Mouse (Mus musculus): ENCODE measurements around the gene Ass1.

Gene Ass1

DNA sequence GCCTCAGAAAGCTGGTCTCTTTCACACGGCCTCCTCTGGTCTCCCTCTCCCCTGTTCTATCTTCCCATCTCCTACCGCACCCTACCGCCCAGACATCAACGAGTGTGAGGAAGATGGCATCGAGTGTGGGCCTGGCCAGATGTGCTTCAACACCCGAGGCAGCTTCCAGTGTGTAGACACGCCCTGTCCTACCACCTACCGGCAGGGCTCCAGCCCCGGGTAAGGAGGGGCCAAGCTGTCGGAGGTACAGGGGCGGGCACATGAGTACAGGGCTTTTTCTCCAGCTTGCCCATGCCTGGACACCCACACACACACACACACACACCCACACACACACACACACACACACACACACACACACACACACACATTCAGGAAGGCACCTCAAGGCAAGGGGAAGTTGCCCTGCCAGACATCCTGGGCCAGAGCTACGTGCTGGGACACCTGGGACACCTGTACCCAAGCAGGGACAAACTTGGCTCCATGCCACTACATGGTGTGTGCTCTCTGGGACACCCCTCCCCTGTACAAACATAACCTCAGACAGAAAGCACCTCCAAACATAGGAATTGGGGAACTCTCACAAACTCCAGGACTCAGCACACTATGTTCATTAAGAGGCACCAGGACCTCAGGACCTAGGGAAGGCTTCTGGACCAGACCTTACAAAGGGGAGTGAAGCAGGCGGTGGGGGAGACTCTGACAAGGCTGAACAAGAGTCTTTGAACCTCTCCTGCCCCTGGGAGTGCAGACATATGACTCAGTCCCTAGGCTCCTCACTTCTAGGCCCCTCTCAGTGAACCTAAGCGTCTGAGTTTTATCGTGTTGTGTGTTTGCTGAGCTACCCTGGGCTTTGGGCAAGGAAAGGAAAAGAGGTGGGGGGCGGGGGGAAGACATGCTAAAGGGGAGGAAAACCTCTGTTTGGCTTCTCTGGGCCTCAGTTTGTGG lies 10.7 kb upstream of the Ass1 start:
- DNase-seq (ENCODE audit: low read depth) = peak; percentile 54

DNA sequence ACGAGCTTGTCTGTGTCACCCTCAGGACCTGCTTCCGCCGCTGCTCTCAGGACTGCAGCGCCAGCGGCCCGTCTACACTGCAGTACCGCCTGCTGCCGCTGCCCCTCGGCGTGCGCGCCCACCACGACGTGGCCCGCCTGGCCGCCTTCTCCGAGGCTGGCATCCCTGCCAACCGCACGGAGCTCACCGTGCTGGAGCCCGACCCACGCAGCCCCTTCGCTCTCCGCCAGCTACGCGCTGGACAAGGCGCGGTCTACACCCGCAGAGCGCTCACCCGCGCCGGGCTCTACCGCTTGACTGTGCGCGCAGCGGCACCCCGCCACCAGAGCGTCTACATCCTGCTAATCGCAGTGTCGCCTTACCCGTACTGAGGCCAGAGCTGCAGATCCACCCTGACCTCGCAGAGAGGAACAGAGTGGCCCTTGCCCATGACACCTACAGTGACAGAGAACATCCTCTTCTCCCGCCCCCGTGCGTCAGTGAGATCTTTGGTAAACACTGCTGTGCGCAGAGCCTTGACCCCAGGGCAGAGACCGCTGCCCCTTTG lies 9.9 kb upstream of the Ass1 start:
- DNase-seq (ENCODE audit: low read depth) = peak; percentile 83

GRCm38 (mm10) chr2:31460920-31461319 lies 9.1 kb upstream of the Ass1 start:
- DNase-seq (ENCODE audit: low read depth) = no peak

DNA sequence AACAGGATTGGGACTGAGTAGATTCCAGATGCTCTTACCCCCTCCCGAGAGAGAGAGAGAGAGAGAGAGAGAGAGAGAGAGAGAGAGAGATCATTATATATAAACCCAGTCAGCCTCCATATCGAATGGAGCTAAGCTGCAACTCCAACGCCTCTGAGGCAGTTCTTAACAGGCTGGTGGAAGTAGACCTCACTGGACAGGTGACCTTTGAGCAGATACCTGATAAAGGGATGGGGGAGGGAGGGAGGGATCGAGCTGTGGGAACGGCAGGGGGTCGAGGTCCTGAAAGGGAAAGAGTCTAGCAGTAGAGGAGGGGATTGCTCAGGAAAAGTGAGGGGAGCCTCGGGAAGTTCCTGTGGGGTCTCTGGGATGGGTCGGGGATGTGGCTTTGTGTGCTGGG lies 8.0 kb upstream of the Ass1 start:
- DNase-seq (ENCODE audit: low read depth) = no peak

- DNase-seq (ENCODE audit: low read depth) = no peak
These were observed 6.8 kb upstream of the Ass1 start for GRCm38 (mm10) chr2:31463253-31463652.

GRCm38 (mm10) chr2:31463696-31464528 lies 6.1 kb upstream of the Ass1 start:
- DNase-seq (ENCODE audit: low read depth) = peak; percentile 45

GRCm38 (mm10) chr2:31464529-31464910 lies 5.5 kb upstream of the Ass1 start:
- no peak for DNase-seq (ENCODE audit: low read depth)

- DNase-seq (ENCODE audit: low read depth) = no peak
These were observed 2.5 kb upstream of the Ass1 start for GRCm38 (mm10) chr2:31467457-31467856.

GRCm38 (mm10) chr2:31468857-31469256 lies 1.1 kb upstream of the Ass1 start:
- DNase-seq (ENCODE audit: low read depth) = no peak

- DNase-seq (ENCODE audit: low read depth) = no peak
These were observed 527 bp upstream of the Ass1 start for GRCm38 (mm10) chr2:31469480-31469879.

DNA sequence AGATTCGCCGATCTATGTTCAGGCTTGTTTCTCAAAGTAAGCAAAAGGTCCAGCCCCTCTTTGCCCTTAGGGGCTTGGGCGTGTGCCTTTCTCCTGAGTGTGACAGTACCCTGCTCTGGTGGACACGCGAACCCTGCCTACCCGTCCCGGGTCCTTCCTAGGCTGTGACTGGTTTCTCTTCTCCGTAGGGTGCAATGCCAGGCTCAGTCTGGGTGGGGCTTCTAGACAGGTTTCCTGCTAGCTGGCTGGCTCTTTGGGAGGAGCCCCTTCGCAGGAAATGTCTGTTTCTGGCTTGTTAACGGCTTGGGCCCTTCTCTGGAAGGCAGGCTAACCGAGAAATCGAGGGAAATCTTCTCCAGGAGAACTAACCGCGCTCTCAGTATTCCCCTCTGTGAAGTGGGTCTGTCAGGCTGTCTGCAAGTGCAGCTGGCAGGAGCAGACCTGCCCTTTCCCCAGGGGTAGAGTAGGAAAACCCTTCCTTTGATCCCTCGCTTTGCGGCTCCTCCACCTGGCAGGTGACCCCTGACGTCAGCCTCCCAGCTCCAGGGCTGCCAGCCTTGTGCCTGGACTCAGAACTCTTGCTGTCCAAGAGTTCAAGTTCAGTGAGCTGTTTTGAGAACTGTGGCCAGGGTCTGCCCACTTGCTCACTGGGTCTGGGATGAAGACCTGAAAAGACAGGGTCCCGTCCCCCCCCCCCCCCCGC lies 827 bp downstream of the Ass1 start:
- peak; percentile 80 for DNase-seq (ENCODE audit: low read depth)

DNA sequence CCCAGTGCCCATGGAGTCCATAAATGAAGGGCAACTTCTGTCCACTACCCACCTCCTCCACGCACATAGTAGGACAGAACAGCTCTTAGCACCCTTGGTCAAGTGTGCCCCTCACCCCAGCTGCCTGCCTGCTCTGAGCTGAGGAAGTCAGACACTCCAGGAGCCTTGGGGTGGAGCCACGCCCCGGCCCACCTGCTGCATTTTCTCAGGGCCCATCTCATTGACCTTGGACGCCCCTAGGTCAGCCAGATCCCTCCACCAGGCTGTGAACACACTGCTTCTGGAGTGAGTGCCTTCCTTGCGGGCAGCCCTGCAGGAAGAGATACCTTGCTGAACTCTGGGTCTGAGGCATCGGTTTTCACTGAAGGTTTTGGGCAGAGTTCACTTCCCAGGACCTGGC lies 1.6 kb downstream of the Ass1 start:
- no peak for DNase-seq (ENCODE audit: low read depth)

DNA sequence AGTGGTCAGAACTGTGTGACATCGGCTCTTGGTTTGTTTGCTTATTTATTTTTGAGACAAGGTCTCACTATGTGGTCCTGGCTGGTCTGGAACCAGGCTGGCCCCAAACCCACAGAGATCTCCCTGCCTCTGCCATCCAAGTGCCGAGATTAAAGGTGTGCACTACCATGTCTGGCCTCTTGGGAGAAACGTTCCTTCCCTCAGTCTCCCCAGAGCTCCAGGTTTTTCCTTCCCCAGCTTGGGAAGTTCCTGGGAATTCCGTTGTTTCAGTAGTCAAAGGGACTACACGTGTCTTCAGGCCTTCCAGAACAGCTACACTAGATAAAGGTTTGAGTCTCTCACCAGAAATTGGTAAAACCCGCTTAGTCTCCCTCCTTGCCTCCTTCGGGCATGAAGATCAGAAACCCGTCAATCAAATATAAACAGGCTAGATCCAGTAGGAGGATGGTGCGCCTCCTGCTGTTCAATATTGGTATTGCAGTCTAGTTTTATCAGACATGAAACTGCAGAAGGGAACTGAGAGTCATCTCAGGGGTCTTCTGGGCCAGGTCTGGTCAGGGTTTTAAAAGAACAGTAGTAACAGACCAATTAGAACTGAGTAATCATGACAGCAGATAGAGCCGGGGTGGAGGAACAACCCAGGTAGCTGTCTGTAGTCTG lies 2.5 kb downstream of the Ass1 start:
- peak; percentile 92 for DNase-seq (ENCODE audit: low read depth)

GRCm38 (mm10) chr2:31473941-31474340 lies 3.9 kb downstream of the Ass1 start:
- peak; percentile 68 for DNase-seq (ENCODE audit: low read depth)

- DNase-seq (ENCODE audit: low read depth) = no peak
These were observed 4.7 kb downstream of the Ass1 start for GRCm38 (mm10) chr2:31474686-31475085.

- DNase-seq (ENCODE audit: low read depth) = no peak
These were observed 6.3 kb downstream of the Ass1 start for GRCm38 (mm10) chr2:31476107-31476820.

DNA sequence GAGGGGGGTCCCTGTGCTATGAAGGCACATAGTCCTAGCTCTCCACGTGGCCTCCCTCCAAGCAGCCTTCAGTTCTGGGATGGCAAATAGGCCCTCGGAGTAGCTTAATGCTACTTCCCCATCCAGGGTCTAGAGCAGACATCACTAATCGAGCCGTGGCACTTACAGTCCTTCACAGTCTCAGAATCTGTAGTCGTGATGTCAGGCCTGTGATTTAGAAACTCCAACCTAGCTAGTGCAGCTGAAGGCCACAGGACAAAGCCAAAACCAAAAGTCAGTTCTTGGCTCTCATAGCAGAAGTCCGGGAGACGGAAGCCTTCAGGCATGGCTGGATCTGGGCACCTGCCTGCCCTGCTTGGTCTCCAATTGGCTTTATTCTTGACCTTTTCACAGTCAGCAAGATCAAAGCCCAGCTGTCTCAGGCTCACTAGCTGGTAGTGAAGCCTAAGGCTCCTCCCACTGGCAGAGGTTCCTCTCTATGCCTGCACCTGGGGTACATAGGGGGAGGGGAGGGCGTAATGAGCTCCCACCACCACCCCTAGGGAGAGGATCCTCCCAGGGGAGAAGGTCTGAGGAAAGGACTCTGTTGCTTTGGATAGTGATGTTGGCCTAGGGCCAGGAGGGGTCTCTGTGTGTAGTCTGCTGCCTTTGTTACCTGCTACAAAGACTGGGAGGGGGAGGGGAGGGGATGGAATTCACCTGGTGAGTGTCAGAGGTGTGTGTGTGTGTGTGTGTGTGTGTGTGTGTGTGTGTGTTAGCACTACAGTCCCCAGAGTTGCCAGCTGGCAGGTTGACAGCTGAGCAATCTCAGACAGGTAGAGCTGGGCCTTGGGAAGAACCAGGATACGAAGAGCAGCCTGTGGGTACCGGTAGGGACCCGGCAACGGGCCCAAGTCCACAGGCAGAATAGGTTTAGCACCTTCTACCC lies 7.5 kb downstream of the Ass1 start:
- DNase-seq (ENCODE audit: low read depth) = no peak

DNA sequence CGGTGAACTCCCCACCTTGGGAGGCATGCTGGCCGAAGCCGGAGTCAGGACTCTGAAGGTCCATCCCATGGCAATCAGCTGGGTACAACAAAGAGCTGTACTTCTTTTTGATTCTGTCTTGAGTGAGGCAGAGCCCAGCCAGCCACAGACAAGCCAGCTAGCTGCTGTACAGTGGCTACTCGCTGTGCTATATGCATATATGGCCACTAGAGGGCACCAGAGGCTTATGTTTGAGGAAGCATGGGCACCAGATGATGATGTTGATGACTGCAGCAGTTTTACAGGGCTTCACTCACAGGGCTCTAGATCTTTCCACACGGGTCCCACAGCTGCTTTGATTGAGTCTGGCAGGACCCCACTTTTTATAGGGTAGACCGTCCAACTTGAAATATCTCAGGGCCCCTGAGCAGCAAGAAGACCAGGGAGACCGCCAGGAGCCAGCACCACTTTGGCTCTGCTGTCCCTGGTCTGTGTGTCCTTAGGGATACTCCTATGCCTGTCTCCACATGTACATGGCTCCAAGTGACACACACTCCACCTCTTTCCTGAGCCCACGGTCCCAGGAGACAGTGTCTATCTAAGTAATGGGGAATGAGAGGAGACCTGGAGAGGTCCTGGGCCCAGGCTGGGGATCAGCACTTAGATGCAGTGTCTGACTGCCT lies 13.0 kb downstream of the Ass1 start:
- DNase-seq (ENCODE audit: low read depth) = peak; percentile 90

DNA sequence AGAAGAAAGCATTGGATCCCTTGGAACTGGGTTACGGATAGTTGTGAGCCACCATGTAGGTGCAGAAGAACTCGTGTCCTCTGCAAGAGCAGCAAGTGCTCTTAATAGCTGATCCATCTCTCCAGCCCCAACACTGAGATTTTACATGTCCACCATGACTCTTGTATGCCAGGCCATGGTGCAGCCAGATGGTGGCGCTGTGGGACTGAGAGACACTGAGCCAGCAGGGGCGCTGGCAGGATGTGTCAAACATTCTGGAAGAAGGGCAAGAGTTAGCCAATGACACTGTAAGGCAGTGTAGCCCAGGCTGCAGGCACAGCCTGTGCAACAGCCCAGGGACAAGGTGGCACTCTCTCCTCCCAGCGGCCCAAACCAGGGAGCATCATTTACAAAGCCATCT lies 14.2 kb downstream of the Ass1 start:
- peak; percentile 60 for DNase-seq (ENCODE audit: low read depth)
